Mouse (Mus musculus) G1E (cell line): ENCODE measurements at regions not wholly inside any gene's neighbourhood (a gene's known extent, or its start where the extent isn't known, plus 50 kb on each side); places are given as distances from the start of the nearest gene placed in this dataset.

Experiments
- CTCF ChIP-seq: IDR thresholded peaks from 2 replicates; pipeline ENCODE4 v1.5.1; 2012; ENCODE audit warnings: low read depth, low read length, inconsistent platforms, mixed read lengths
- GATA1 ChIP-seq: IDR thresholded peaks from 2 replicates; pipeline ENCODE4 v1.6.1; 2012; ENCODE audit warnings: borderline replicate concordance, low read length, inconsistent platforms, mixed read lengths
- GATA2 ChIP-seq: IDR thresholded peaks from 2 replicates; pipeline ENCODE4 v1.6.1; 2012; ENCODE audit warnings: low read depth, low read length, inconsistent platforms, borderline replicate concordance
- POLR2AphosphoS5 ChIP-seq: IDR thresholded peaks from 2 replicates; pipeline ENCODE4 v1.6.1; 2012; ENCODE audit warnings: low read depth, low read length, inconsistent platforms; ENCODE audit not compliant: insufficient replicate concordance
- TAL1 ChIP-seq: conservative IDR thresholded peaks from 2 replicates; pipeline ENCODE4 v1.6.1; 2012; ENCODE audit warnings: low read depth, low read length, inconsistent platforms, mixed read lengths

- TF ChIP-seq CTCF (no peak), GATA1 (no peak), POLR2AphosphoS5 (no peak), TAL1 (no peak), GATA2 (no peak)
These were observed 264.8 kb downstream of the Cd109 start for GRCm38 (mm10) chr9:78879955-78880642.
